Mouse (Mus musculus): ENCODE measurements around the gene Hdgfl3. TPM values are rescaled to one million over a fixed set of nuclear protein-coding genes. Genes with fewer than 3 reads are reported as not detected.

The Hdgfl3 gene
- 1 to 10 TPM; 7.2 to 9.2 TPM for total RNA-seq (2021)
- long read RNA-seq, experiment 1, full-length matches to known transcripts: 5 of 7 reads
- long read RNA-seq, experiment 1, partial matches to known transcripts: 1 of 7 reads
- long read RNA-seq, experiment 1, other reads (novel, unspliced or antisense): 1 of 7 reads
- long read RNA-seq, experiment 2, full-length matches to known transcripts: 3 of 4 reads
- long read RNA-seq, experiment 2, partial matches to known transcripts: 1 of 4 reads
- long read RNA-seq, experiment 2, other reads (novel, unspliced or antisense): 0 of 4 reads

DNA sequence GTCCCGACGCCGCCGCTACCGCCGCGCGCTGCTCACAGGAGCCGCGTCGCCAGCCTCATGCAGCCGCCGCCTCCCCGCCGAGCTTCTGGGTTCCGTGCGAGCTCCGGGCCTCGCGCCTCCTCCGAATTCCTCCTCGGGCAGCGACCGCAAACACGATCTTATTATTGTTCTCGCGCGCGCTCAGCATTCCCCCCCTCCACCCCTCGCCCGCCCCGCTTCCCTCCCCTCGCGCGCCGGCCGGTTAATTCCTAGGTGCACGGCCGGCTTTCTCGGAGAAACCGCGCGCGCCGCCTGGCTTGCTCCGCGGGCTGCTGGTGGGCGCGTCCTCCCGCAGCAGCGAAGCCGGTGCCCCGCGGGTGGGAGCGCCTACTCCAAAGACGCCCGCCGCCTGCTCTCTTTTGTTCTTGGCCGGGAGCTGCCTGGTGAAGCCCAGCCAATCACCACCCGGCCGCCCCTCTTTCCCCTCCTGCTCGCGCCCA, at the start of gene Hdgfl3:
Hdgfl3 (minus strand) TSS at position 207 of the 479 bp plus-strand sequence.
- peak; percentile 81 to 89 for DNase-seq

GRCm38 (mm10) chr7:81983651-81984050, 49.4 kb upstream of the Hdgfl3 start:
- DNase-seq: no peak

GRCm38 (mm10) chr7:81978304-81978703, 44.0 kb upstream of the Hdgfl3 start:
- DNase-seq: no peak

GRCm38 (mm10) chr7:81974616-81975015, 40.3 kb upstream of the Hdgfl3 start:
- no peak for DNase-seq

- DNase-seq: no peak
Observed at GRCm38 (mm10) chr7:81973939-81974338, 39.7 kb upstream of the Hdgfl3 start.

GRCm38 (mm10) chr7:81973339-81973738, 39.1 kb upstream of the Hdgfl3 start:
- no peak for DNase-seq

DNA sequence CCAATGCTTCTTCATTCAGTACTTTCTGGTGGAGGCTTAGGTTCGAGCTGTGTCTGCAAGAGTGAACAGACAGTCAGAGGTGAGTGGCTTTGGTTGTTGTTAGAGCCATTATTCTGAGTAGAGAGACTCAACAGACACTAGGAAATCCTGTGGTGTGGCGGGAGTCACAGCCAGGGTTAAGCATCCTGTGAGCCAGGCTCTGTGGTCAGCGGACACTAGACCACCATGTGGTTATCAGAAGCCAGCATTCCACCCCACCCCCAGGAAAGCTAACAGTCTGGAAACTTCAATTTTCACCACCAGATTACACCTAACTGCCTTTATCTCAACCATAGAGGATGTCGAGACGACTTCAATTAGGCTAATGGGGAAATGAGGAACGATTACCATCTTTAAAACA, 34.7 kb upstream of the Hdgfl3 start:
- DNase-seq: no peak

DNA sequence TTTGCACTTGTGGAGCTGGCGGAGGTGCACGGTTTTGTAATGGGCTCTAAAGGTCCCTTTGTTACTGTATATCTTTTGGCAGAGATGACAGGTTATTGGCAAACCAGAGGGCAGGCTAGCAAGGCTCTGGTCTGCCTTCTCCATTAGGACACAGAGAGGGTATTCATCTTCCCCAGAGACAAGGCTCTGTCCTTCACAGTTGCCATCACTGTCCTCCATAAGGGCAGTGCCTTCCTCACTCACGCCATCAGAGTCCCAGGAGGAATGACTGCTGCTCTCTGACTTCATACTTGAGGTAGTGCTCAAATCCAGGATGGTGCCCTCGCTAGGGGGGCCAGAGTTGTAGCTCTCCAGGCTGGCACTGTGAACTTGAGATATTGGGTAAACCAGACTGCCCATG, 34.2 kb upstream of the Hdgfl3 start:
- DNase-seq: no peak

- DNase-seq: no peak
Observed at GRCm38 (mm10) chr7:81966195-81966594, 31.9 kb upstream of the Hdgfl3 start.

DNA sequence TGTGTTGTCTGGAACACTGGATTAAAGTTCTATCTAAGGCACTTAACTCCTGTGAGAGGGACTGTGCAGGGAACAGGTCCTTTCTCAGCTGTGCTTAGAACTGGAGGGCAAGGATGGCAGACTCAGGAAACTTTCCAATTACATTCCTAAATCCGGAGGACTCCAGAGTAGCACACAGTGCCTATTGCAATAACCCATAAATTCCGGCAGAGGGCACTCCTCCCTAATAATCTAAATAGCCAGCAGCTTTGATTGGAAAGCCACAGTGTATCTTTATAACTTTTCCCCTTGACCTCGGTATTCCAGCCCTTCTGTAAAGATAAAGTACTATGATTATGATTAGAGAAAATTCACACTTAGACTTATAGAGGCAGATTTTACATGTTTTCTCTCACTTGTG, 25.4 kb upstream of the Hdgfl3 start:
- DNase-seq: peak; percentile 16 to 59

- peak; percentile 5 to 23 for DNase-seq
Observed at GRCm38 (mm10) chr7:81954208-81954846, 20.1 kb upstream of the Hdgfl3 start.

DNA sequence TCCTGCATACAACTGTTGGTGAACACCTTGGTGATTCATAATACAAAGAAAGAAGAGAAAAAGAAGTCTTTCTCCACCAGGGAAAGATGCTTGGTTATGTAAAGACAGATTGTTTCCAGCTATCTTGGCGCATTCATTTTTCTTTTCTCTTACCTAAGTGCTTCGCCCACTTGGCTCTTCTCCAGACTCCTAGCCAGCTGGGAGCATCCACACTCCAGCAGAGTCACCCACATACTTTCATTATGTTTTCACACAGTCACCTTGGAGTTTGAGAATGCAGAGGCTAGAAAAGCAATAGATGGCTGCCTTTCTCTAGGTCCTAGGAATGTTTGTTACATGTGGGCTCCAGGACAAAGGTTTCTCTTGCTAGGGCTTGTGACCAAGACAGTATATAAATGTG, 16.2 kb upstream of the Hdgfl3 start:
- no peak for DNase-seq

DNA sequence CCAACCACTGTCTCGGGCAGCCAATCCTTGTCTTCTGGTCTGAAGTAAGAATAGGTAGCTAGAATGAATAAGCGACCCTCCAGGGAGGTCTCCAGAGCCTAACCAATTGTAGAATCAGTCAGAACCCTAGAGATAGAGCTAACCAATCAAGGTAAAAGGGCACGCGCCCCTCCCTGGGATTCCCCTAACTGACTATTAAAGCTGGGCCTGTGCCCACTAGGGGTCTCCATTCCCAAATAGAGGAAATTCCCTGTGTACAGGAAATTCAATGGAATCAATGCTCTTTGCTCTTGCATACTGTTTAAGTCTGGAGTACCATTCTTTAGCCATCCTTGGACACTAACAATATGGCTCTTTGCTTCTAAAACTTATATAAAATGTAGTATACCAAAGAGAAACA, 11.1 kb upstream of the Hdgfl3 start:
- no peak for DNase-seq

DNA sequence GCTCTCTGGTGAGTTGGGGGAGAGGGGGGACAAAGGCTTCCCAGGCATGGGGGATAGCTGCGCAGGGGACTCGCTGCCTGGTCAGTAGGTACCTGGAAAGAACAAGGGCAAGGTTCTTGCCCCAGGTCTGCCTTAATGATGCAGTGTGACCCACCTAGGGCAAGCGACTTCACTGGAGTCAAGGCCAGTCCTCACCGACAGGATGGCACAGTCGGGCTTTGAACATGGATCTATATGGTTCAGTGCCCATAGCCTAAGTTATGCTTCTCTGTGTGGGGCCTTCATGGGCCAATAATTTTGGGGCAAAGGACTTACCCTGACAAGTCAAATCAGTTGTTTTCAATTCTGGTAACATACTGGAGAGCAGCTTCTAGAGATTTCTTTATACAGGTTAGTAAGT, 533 bp upstream of the Hdgfl3 start:
- DNase-seq: no peak

GRCm38 (mm10) chr7:81933601-81934266, 539 bp downstream of the Hdgfl3 start:
- peak; percentile 72 for DNase-seq

- DNase-seq: no peak
Observed at GRCm38 (mm10) chr7:81933061-81933600, 1.1 kb downstream of the Hdgfl3 start.

DNA sequence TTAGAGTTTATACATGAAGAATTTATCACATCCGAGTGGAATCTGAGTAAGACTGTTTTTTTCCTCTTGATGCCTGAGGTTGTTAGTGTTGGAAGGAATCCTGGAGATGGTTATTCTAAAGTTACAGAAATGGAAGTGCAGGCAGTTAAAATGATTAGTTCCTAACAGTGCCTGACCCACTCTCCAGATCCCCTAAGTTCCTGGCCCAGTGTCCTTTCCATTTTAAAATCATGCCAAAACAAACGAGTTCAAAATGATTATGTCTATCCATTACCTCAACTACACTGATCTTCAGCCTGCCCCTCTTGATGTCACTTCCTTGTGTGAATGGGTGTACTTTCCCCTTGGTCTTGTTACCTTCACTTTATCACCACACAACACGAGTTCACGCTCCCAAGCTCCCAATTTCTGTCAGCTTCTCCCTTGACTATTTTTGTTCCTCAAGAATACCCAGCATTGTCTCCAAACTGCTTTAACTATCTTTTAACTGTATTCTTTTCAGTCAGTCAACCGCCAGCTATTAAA, 1.7 kb downstream of the Hdgfl3 start:
- DNase-seq: peak; percentile 16 to 18

DNA sequence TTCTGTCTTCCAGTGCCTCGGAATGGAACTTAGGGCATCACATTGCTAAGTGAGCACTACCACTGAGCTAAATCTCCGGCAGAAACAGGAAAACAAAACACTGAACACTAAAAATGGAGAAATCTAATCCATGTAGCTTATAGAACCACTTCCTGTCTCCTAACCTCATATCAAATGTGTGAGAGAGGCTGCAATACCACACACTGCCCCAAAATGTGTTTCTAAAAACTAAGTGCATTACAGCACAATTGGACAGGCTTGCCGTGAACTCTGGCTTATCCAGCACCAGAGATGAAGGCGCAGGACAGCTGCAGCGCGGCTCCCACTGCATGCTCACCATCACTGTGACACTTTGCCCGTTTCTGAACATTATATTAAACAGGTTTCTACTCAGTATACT, 5.3 kb downstream of the Hdgfl3 start:
- no peak for DNase-seq

DNA sequence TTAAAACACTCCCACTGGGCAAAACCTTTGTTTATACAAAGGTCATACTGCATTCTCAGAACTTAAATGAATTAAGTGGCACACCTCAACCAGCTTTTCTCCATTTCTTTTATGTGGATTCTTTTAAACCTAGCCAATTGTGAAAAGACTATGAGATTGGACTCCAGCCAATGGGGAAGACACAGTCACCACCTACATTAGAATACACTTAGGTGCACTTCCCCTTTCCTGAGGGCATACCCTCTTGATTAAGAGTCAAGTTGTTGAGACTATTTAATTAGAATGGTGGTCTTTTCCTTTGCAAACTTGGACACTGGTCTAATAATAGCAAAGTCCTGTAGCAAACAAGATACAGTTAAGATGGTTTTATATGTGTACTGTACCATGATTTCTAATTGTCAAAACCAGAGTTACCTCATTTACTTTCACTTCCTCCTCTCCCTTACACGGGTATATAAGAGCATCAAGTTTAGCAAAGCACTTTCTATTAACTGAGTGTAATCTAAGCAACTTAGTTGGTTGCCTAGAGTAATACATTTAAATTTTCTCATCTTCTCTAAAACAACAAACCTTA, 12.8 kb downstream of the Hdgfl3 start:
- no peak for DNase-seq

DNA sequence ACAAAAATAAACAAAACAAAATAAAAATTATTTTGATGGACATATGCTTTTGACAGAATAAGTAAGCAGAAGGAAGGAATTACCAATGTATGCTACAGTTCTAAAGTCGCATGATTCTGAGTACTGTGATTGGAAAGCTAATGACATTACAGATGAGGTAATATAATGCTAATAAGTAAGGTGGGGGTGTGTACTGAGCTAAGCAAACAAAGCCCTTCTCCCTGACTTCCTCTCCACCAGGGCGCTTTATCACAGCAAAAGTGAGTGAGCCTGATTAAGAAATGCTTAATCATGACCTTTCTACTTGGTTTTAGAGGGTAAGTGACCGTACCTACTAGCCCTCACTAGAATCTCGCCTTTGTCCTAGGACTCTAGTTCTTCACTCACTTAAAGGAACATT, 14.0 kb downstream of the Hdgfl3 start:
- no peak for DNase-seq

GRCm38 (mm10) chr7:81918316-81918715, 16.0 kb downstream of the Hdgfl3 start:
- DNase-seq: no peak

DNA sequence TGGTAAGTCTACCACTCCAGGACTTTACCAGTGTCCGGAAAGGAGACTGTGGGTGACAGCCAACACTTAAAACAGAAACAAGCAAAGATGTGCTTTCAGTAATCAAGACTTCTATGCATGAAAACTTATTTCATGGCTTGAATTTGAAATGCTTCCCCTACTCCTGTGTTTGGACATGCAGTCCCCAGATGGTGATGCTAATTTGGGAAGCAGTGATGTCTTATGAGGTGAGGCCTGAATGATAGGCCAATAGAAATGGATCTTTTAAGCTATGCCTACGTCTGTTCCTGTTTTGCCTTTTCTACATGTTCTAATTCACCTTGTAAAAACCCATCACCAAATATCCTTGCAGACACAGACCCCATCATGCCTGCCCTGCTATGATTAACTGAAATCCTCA, 29.3 kb downstream of the Hdgfl3 start:
- DNase-seq: no peak

GRCm38 (mm10) chr7:81904094-81904493, 30.2 kb downstream of the Hdgfl3 start:
- no peak for DNase-seq

Data from heart, adult 18-20 months (tissue).